Mouse (Mus musculus): ENCODE measurements around the gene Arhgap21. TPM values are rescaled to one million over a fixed set of nuclear protein-coding genes. Genes with fewer than 3 reads are reported as not detected.
A peak's percentile ranks its signal among the peaks of the same experiment; 100 is the strongest.
"Not testable (repeated sequence)": the region's sequence is repeated elsewhere in the genome, so short reads cannot be mapped to it uniquely, and the experiment has no call there.

Gene Arhgap21
- total RNA-seq, 2 experiments from 2014 or later, result 320 to 367 TPM

DNA sequence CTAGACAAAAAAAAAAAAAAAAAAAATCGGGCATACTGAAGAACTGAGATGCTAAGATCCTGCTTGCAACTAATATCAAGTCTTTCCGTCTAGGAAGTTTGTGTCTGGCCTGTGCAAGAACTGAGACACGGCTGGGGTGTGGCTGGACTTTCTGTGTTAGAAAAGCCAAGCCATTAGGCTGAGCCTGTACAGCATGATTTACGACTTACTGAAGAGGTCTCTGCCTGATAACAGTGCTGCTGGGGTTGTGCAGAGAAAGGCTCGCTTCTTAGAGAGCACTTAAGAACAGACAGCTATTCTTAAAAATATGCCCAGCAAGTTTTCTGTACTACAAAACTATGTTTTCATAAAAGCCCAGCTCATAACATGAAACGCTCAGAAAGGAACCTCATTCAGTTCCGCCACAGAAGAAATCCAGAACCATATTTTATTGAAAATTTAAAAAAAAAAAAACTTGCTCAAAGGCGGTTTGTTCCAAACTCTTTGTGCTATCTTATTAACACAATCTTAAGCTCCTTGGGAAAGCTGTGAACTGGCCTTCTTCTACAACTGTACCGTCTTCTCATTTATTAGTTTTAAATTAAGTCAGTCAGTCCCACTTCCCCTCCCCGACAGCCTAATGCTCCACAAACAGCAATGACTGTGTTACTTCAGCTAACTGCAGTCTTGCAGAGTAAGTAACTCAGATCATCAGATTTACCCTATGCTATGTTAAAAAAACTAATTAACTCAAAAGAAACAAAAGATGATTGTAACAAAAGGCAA is 26.1 kb downstream of the Arhgap21 start:
- no peak for DNase-seq (ENCODE audit: low spot score in 2 of 2)

DNA sequence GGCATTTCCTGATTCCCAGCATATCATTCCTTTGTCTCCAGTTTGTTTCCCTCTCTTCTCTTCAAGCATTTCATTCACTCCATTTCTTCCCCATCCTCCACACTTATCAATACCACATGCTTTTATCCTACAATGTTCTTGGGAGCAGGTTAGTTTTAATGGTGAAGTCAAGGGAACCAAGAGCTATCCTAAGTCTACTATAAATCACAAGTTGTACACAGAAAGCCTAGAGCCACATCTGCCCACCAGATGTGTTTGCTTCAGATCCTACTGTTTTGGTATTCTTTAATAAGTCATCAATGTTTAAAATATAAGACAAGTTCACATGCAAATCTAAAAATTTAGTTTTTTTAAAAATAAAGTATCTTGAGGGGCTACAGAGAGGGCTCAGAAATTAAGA is 27.6 kb downstream of the Arhgap21 start:
- no peak for DNase-seq (ENCODE audit: low spot score in 2 of 2)

DNA sequence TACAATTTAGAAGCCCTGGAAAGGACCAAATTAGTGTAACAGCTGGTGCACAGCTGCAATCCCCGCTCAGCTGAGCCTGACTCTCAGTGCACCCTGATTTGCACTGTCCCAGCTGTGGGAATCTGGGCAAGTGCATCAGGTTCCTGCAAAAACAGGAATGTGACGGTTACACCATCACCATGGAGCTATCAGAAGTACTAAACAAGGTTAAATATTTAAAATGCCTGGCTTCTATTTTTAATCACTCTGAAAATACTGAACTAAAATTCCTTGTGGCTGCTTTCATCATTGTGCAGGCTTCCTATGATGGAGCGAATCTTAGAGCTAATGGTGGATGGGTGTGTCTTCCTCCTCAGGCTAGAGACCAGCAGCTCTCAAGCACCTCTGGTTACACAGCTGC is 29.3 kb downstream of the Arhgap21 start:
- DNase-seq (ENCODE audit: low spot score in 2 of 2), result no peak

DNA sequence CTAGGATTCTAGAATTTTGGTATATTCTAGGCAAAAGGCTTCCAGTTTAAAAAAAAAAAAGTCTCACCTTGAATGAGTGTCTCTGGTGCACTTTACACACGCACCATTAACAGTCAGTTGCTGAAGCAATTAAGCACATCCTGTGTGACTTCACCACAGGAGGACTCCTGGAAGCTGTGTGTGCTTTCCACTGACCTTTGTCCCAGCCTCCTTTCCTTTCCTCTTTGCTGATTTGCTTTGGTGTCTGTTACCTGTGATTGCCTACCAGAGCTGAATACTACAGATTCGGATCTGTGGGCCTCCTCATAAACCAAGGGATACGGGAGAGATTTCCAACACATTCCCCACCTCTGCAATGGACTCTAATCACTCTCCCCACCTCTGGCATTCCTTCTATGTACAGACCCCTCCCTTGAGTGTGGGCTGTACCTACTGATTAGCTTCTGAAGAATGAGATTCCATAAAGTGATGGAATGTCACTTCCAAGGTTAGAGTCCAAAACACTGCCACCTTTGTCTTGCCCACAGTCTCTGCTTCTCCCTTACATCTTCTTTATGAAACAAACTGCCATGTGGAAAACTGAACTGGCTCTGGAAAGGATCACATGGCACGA is 32.0 kb downstream of the Arhgap21 start:
- DNase-seq (ENCODE audit: low spot score in 2 of 2), result no peak

DNA sequence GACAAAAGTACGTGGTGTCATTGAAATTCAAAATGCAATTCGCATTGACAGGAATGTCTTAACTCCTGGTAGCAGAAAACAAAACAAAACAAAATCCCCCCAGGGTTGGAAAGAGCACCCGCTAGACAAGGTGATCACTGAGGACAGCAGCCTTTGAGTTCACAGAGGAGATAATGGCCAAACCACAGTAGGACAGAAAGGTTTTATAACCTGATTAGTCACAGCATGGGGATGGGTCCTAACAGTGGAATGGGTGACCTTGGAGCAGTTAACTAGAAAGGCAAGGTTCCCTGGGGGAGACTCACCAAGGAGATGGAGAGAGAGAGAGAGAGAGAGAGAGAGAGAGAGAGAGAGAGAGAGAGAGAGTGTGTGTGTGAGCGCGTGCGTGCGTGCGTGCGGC is 34.3 kb downstream of the Arhgap21 start:
- DNase-seq (ENCODE audit: low spot score in 2 of 2), result no peak

DNA sequence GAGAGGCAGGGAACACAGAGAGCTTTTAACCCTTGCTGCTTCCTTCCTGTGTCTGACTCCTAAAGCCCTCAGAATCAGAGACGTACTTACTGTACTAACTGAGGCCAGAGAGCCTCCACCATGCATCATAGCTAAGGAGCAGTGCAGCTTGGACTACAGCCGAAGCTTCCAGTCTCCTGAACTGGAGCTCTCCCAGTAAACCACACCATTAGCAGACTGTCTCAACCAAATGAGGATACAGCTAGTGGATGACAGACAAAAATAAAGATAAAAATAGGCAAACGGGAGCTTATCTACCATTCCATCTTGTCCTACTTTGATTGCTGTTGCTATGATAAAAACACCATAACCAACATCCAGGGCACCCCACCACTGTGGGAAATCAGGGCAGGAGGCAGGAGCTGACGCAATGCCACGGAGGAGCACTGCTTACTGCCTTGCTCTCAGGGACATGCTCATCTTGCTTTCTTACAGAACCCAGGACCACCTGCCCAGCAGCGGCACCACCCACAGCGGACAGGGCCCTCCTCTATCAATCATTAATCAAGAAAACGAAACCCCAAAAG is 35.9 kb downstream of the Arhgap21 start:
- peak in 1 of 2 experiments; percentile 33 for DNase-seq (ENCODE audit: low spot score in 2 of 2)

DNA sequence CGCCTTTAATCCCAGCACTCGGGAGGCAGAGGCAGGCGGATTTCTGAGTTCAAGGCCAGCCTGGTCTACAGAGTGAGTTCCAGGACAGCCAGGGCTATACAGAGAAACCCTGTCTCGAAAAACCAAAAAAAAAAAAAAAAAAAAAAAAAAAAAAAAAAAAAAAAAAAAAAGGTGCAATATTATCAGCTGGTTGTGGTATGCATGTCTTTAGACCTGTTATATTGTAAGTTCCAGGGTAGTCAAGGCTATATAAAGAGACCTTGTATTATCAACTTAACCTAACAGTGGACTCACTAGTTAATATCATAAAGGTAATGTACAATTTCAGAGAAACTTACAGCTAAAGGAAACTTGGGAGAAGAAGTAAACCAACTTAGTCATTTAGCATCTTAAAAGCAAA is 36.9 kb downstream of the Arhgap21 start:
- not testable (repeated sequence) for DNase-seq (ENCODE audit: low spot score in 2 of 2)

DNA sequence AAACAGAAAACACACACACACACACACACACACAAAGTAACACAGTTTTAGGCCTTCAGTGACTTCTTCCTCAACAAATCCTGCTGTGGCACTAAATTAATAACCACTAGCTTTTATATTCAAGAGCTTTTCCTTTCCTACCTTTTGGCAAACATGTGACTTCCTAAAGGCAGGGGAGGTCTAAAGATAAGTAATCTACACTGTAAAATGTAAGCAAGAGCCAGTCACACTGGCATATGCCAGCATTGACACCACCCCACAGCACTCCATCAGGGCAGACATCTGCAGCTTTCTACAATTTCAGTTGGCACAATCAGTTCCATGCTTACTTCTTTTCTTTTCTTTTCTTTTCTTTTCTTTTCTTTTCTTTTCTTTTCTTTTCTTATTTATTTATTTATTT is 40.2 kb downstream of the Arhgap21 start:
- no peak for DNase-seq (ENCODE audit: low spot score in 2 of 2)

DNA sequence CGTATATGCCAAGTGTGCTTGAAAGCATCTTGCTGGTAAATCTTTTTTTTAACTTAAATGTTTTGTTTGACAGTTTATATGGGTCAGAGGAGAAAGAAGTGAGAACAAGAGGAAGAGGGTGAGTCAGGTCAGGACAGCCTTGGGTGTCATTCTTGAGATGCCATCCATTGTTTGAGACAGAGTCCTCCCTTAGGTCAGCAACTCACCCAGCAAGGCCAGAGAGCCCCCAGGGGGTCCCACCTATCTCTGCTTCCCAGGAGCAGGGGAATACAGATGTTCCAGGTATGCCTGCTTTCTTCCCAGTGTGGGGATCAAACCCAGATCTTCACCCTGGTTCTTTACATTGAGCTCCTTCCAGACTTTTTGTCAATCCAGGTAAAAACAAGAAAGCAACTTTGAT is 43.7 kb downstream of the Arhgap21 start:
- no peak for DNase-seq (ENCODE audit: low spot score in 2 of 2)

DNA sequence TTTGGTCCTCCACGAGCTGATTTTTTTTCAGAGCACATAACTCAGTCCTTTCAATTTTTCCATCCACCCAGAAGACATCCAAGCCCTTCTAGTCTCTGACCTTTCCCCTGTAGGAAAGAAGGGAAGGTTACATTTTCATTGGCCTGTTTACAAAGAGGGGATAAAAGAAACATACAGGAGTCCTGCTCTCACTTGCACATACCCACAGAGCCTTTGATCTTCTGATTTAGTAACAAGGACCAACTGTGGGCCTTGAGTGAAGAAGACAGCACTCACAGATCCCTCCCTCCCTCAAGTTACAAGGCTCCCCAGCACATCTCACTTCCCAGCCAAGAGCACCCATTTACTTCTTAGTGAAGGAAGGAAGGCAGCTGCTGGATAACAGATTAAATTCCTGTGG is 46.3 kb downstream of the Arhgap21 start:
- DNase-seq (ENCODE audit: low spot score in 2 of 2), result no peak

DNA sequence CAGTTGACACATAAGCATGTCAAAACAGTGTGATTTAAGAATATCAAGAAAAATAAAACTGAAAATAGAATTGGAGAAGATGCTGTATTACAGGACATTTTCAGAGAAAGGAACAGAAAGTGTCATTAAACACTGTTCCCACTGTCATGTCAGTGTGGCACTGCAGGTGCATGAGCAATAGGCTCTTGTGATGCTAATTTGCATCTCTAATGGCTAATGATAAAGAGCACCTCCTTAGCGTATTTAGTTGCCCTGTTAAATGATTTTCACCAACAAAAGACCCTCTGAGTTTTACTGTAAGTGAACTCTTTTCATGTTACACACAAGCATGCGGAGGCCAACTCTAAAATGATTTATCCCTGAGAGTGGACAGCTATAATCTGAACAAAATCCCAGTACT is 47.1 kb downstream of the Arhgap21 start:
- no peak for DNase-seq (ENCODE audit: low spot score in 2 of 2)

DNA sequence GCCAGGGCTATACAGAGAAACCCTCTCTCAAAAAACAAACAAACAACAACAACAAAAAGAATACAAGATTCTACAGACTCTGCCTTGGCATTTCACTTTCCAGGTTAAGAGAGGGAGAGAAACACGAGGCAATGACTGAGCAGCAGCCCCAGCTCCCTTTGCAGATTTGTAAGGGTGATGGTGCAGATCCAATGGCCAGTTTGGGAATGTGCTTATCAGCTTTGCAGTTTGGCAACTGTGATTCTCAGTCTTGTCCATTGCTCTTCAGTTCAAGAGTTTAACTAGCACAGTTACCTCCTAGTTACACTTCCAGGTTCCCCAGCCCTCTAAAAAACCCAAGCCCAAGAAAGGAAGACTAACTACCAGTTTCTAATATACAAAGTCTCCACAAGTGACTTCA is 47.7 kb downstream of the Arhgap21 start:
- DNase-seq (ENCODE audit: low spot score in 2 of 2), result no peak

DNA sequence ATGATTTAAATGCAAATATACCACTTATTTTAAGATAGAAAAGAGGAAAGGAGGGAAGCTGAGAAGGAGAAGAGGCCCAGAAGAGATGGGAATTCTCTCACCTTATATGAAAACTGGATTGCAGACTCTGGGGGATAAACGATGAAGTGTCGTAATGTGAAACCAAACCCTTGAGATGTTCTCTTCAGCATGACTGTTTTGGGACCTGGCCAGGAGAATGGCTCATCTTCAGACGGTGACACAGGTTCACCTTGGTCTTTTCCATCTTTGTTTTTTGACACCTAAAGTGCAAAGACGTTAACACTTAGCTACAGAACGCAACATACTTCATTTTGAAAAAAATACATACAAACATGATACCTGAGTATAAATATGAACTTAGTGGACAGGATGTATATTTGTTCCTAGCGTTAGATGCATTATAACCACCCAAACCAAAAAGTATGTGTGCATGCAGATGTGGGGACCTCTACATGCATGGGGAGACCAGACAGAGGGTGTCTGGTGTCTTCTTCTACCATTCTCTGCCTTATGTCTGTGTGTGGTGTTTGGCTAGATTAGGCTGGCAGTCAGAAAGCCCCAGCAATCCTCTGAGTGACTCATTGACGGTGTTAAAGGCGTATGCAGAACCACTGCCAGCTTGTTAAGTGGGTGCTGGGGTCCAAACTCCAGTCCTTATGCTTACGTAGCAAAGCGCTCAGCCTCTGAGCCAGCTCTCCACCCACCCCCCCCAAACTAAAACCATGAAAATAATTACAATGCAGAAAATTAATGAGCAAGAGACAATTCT is 54.0 kb downstream of the Arhgap21 start:
- peak in 1 of 2 experiments; percentile 38 for DNase-seq (ENCODE audit: low spot score in 2 of 2)

DNA sequence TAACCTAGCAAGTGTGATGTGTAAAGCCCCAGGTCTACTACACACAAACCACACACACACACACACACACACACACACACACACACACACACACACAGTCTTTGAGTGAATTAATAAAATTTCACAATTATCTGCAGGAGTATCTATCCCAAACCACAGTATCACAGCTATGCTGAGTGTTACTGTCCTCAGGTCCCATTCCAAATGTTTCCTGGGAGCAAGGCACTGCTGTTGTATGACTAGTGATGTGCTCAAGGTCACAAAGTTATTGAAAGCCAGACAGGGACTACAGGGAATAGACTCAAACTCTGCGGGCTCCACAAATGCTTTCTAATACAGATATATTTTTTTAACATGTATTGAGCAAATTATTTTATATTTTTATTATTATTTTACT is 55.7 kb downstream of the Arhgap21 start:
- DNase-seq (ENCODE audit: low spot score in 2 of 2), result no peak

DNA sequence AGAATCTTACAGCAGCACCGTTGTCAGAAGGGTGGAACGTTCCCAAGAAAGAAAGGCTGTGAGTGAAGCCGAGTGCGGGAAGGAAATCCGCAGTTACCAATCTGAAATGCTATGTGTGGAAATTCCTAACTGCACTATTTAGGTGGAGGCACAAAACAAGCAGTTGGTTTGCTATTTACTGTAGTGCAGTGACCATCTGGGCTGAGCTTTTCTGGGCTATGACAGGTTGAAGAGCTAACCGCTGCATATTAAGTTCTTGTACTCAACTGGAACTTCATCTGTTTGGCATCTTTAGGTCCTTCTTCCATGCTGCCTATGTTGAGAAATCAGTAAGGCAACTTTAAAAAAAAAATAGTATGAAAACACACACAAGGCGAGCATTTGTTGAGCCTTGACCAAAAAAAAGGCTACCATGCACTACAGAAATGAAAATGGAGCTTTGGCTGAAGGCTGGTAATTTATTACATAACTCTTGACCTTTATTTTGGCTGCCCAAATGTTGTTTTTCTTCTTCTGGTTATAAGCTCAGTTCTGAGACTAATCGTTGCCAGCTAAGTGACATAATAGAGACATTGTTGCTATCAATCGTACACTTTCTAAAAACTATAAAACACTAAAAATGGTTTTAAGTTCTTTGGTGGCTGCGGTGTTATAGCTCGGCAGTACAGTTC is 56.2 kb downstream of the Arhgap21 start:
- no peak for DNase-seq (ENCODE audit: low spot score in 2 of 2)

DNA sequence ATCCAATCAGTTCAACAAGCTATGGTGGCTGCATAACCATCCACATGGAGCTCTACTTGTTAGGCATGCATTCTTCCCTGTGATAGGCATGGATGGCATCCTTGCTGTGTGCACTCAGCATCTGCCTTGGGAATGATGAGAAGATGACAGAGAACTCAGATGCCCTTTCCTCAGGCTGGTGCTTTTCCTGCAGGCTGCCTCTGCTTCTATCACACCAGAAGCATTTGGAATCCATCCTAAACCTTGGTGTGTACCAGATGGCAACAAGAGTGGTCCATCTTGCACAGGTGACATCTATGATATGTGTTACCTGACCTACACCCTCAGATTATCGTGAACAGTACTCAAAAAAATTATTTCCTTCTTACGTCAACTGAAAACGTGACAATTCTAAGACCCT is 58.2 kb downstream of the Arhgap21 start:
- no peak for DNase-seq (ENCODE audit: low spot score in 2 of 2)

DNA sequence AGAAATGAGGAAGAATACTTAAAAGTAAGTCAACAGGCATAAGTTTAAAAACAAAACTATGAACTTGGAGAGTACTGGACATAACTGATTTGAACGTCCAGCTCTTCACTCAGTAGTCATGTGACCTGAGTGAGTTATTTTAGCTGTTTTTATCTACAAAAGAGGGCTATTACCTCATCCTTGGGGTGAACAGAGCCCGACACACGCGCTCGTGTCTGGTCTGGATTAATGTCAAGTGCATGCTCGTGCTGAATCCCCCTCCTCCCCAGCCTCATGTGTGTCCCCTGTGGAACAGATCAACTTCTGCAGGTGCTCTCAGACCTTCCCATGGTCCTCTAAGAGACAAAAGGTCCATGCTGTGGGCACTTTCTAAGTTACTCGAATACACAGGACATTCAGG is 59.3 kb downstream of the Arhgap21 start:
- no peak for DNase-seq (ENCODE audit: low spot score in 2 of 2)

DNA sequence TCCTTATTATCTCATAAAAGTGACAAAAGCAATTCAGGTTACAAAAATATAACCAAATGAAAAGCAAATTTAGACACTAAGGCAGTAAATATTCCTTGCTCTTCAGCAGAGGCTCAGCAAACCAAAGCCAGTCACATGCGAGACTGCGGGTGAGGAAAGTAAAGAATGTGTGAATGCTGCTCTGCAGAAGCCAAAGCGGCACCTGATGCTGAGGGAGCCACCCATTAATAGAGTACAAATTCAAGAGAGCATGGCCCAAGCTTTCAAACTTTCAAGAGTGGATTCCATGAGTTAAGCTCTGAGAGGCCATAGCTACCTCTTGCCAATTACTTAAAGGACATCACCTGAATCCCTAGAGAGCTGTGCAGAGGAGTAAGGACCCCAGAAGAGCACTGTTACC is 61.4 kb downstream of the Arhgap21 start:
- no peak for DNase-seq (ENCODE audit: low spot score in 2 of 2)

DNA sequence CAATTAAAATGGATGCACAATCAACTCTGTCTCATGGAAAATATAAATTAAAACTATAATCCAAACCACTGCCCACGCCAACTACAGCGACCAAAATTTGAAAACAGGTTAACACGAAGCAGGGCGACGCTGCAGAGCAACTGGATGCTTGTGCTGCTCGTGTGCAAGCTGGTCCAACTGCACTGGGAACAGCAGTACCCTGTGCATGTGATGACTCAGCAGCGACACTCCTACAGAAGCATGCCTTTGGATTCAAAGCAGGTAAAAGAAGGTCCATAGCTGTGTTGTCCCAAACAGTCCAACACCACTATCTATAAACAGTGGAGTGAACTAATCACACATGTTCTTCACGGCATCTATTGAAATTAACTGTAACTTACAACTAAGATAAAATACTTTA is 63.3 kb downstream of the Arhgap21 start:
- no peak for DNase-seq (ENCODE audit: low spot score in 2 of 2)

DNA sequence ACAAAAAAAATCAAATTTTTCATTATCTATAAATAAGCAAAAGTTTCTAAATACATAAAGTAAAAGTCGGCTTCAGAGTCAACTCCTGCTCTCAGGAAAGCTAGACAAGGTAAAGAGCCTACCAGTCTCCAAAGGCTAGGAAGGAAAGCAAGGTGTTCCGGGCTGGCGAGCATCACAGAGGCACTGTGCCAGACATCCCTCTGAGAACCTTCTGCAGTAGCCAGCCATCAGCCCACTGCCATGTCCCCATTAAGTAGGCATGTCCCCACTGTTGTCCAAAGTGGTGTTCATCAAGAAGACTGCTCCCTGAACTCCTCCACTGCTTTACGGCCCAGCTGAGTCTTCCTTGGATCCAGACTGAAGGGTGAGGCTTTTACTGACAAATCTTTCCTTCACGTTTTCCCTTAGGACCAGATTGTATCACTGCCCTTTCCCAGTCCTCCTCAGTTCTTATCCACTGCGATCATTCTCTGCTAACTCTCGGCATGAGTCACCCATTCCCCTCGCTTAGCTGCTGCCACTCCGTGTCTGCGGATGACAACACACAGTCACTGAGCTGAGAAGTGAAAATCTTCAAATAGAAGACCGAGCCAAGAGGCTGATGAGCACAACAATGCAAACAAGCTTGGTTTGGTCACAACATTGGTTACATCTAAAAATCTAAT is 65.6 kb downstream of the Arhgap21 start:
- peak; percentile 28 to 58 for DNase-seq (ENCODE audit: low spot score in 2 of 2)

DNA sequence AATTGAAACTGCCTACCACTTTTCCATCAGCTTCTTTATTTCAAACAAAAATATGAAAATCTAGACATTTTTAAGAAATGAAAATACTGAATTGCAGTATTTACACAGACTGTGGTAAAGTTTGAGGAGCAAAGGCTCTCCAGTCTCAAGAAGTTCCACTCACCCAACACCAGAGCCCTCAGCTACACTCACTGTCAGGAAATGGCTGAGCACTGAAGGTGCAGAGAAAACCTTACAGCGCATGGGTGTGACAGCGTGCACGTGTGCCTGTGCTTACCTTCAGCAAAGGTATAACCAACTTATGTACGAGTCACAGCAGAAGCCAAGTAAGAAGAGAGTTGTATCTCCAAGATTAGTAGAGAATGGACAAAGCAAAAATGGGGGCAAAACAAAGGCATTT is 66.8 kb downstream of the Arhgap21 start:
- DNase-seq (ENCODE audit: low spot score in 2 of 2), result no peak

Data from layer of hippocampus, adult 18-20 months (tissue).